Mouse (Mus musculus): ENCODE measurements around the gene Ccdc187.

Gene Ccdc187

GRCm38 (mm10) chr2:26285804-26286203 is 8.6 kb downstream of the Ccdc187 start:
- no peak for DNase-seq (ENCODE audit: low read depth in 1 of 2, low spot score in 2 of 2)

GRCm38 (mm10) chr2:26280594-26280993 is 13.8 kb downstream of the Ccdc187 start:
- DNase-seq (ENCODE audit: low read depth in 1 of 2, low spot score in 2 of 2): no peak

- DNase-seq (ENCODE audit: low read depth in 1 of 2, low spot score in 2 of 2): no peak
Measured at GRCm38 (mm10) chr2:26279712-26280111, 14.6 kb downstream of the Ccdc187 start.

GRCm38 (mm10) chr2:26273611-26274010 is 20.7 kb downstream of the Ccdc187 start:
- no peak for DNase-seq (ENCODE audit: low read depth in 1 of 2, low spot score in 2 of 2)

GRCm38 (mm10) chr2:26268216-26268615 is 26.1 kb downstream of the Ccdc187 start:
- DNase-seq (ENCODE audit: low read depth in 1 of 2, low spot score in 2 of 2): no peak

- no peak for DNase-seq (ENCODE audit: low read depth in 1 of 2, low spot score in 2 of 2)
Measured at GRCm38 (mm10) chr2:26266066-26266742, 28.2 kb downstream of the Ccdc187 start.

GRCm38 (mm10) chr2:26265095-26265494 is 29.3 kb downstream of the Ccdc187 start:
- DNase-seq (ENCODE audit: low read depth in 1 of 2, low spot score in 2 of 2): no peak

GRCm38 (mm10) chr2:26264646-26265045 is 29.7 kb downstream of the Ccdc187 start:
- no peak for DNase-seq (ENCODE audit: low read depth in 1 of 2, low spot score in 2 of 2)

- no peak for DNase-seq (ENCODE audit: low read depth in 1 of 2, low spot score in 2 of 2)
Measured at GRCm38 (mm10) chr2:26257315-26258096, 36.9 kb downstream of the Ccdc187 start.

GRCm38 (mm10) chr2:26254816-26255215 is 39.5 kb downstream of the Ccdc187 start:
- no peak for DNase-seq (ENCODE audit: low read depth in 1 of 2, low spot score in 2 of 2)

GRCm38 (mm10) chr2:26252514-26253206 is 41.7 kb downstream of the Ccdc187 start:
- DNase-seq (ENCODE audit: low read depth in 1 of 2, low spot score in 2 of 2): no peak

- DNase-seq (ENCODE audit: low read depth in 1 of 2, low spot score in 2 of 2): no peak
Measured at GRCm38 (mm10) chr2:26247531-26247930, 46.8 kb downstream of the Ccdc187 start.

GRCm38 (mm10) chr2:26240841-26241240 is 53.5 kb downstream of the Ccdc187 start:
- no peak for DNase-seq (ENCODE audit: low read depth in 1 of 2, low spot score in 2 of 2)

GRCm38 (mm10) chr2:26240330-26240729 is 54.0 kb downstream of the Ccdc187 start:
- DNase-seq (ENCODE audit: low read depth in 1 of 2, low spot score in 2 of 2): no peak

GRCm38 (mm10) chr2:26237290-26237782 is 57.0 kb downstream of the Ccdc187 start, which contains the start of gene Qsox2:
Qsox2 (minus strand) TSS chr2:26237525.
- peak; percentile 61 to 73 for DNase-seq (ENCODE audit: low read depth in 1 of 2, low spot score in 2 of 2)

- DNase-seq (ENCODE audit: low read depth in 1 of 2, low spot score in 2 of 2): peak in 1 of 2 experiments; percentile 4
Measured at GRCm38 (mm10) chr2:26236681-26237289, 57.6 kb downstream of the Ccdc187 start.

GRCm38 (mm10) chr2:26234771-26235170 is 59.6 kb downstream of the Ccdc187 start:
- DNase-seq (ENCODE audit: low read depth in 1 of 2, low spot score in 2 of 2): no peak

- no peak for DNase-seq (ENCODE audit: low read depth in 1 of 2, low spot score in 2 of 2)
Measured at GRCm38 (mm10) chr2:26234253-26234652, 60.1 kb downstream of the Ccdc187 start.

- no peak for DNase-seq (ENCODE audit: low read depth in 1 of 2, low spot score in 2 of 2)
Measured at GRCm38 (mm10) chr2:26231366-26231765, 63.0 kb downstream of the Ccdc187 start.

GRCm38 (mm10) chr2:26230253-26230652 is 64.1 kb downstream of the Ccdc187 start:
- no peak for DNase-seq (ENCODE audit: low read depth in 1 of 2, low spot score in 2 of 2)

- DNase-seq (ENCODE audit: low read depth in 1 of 2, low spot score in 2 of 2): no peak
Measured at GRCm38 (mm10) chr2:26227788-26228187, 66.6 kb downstream of the Ccdc187 start.
